Mouse (Mus musculus) cerebellum, adult 2 months (tissue): ENCODE results near the gene E030018B13Rik. TPM values are rescaled to one million over a fixed set of nuclear protein-coding genes. Genes with fewer than 3 reads are reported as not detected.
A peak's percentile ranks its signal among the peaks of the same experiment; 100 is the strongest.

Experiments
- DNase-seq, 2 experiments: peaks; one replicate each; pipeline ENCODE4 v3.0.0; 2021
- H3K27ac ChIP-seq: fragments of 200-500 bp; 2 replicates; pipeline ENCODE4 v1.5.1; 2012; ENCODE audit warnings: low read length, control low read depth, inconsistent platforms; ENCODE audit not compliant: insufficient read depth
- H3K27me3 ChIP-seq: fragments of 200-500 bp; 2 replicates; pipeline ENCODE4 v1.6.1; 2012; ENCODE audit warnings: inconsistent platforms, mild to moderate bottlenecking, low read length, moderate library complexity; ENCODE audit not compliant: control insufficient read depth, insufficient read depth
- H3K4me1 ChIP-seq: fragments of 200-500 bp; 2 replicates; pipeline ENCODE4 v1.6.1; 2011; ENCODE audit warnings: low read length; ENCODE audit not compliant: control insufficient read depth, insufficient read depth
- H3K4me3 ChIP-seq: fragments of 200-500 bp; replicated peaks from 2 replicates; pipeline ENCODE3; 2011; ENCODE audit warnings: mild to moderate bottlenecking, low read depth, low read length, control low read depth; ENCODE audit not compliant: insufficient read depth
- CTCF ChIP-seq: fragments of 200-500 bp; IDR thresholded peaks from 2 replicates; pipeline ENCODE4 v1.5.1; 2011; ENCODE audit warnings: low read depth, mild to moderate bottlenecking, control low read depth, low read length, moderate library complexity, borderline replicate concordance; ENCODE audit not compliant: insufficient read depth
- POLR2A ChIP-seq: fragments of 200-500 bp; IDR thresholded peaks from 2 replicates; pipeline ENCODE4 v1.6.1; 2011; ENCODE audit warnings: low read length, control low read depth, borderline replicate concordance; ENCODE audit not compliant: insufficient read depth
- WGBS: fragments of 180-500 bp; shearing (Covaris S2); methylation state at CpG from one replicate; pipeline ENCODE4 v1.1.7; 2018; 5-methylcytosine and 5-hydroxymethylcytosine counted together
- polyA plus RNA-seq: library from polyadenylated mRNA; depleted of rRNA; stranded (reverse); fragments of >200 nt; gene quantifications from 2 replicates; pipeline ENCODE4 v1.2.3, GENCODE M21; 2012

The E030018B13Rik gene
- polyA plus RNA-seq, 1 experiment, result not detected

DNA sequence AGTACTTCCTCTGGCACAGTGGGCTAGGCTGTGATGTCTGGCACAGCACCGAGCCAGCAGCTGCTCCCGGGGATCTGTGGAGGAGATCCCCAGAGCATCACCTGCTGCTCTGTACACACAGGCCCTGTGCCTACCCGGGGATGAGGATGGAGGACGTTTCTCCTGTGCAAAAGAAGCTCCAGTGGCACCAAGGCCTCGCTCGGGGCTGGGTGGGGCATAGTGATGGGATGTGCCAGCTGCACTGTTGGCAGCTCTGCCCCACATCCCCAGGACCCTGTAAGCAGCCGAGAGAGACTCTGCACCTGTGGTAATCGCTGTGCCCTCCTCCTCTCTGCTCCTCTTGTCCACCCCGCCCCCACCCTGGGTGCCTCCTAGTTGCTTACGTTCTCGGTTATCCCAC lies 15.3 kb upstream of the E030018B13Rik start:
- Histone ChIP-seq H3K27me3 (no peaks in the 10 kb centered on the region), H3K4me1 (peaks cover 63% of the 10 kb centered on the region), H3K4me3 (no peak overlapping the region), H3K27ac (peak overlapping the region; percentile 48)
- TF ChIP-seq POLR2A (no peak), CTCF (no peak)
- peak; percentile 63 to 70 for DNase-seq
- WGBS, result 18% methylated on average over 11 of the region's 11 CpGs

DNA sequence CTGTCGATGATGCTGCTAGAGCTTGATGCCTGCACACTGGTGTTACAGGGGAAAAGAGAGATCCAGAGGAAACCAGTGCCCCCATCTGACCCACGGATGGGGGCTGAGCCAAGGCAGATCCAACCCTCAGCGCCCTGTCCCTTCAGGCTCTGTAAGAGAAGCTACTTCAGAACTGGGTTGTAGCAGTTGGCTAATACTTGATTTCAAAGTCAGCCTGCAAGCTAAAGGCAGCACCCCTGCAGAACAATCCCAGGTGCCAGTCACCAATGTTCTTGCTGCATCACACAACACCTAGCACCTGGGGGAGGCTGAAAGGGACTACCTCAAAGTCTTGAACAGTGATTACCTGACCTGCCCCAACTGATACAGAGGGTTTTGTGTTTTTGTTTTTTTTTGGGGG lies 14.7 kb upstream of the E030018B13Rik start:
- WGBS, result 33% methylated on average over 3 of the region's 3 CpGs
- peak overlapping the region; percentile 48 for H3K27ac ChIP-seq
- TF ChIP-seq CTCF, result no peak
- TF ChIP-seq POLR2A, result no peak

DNA sequence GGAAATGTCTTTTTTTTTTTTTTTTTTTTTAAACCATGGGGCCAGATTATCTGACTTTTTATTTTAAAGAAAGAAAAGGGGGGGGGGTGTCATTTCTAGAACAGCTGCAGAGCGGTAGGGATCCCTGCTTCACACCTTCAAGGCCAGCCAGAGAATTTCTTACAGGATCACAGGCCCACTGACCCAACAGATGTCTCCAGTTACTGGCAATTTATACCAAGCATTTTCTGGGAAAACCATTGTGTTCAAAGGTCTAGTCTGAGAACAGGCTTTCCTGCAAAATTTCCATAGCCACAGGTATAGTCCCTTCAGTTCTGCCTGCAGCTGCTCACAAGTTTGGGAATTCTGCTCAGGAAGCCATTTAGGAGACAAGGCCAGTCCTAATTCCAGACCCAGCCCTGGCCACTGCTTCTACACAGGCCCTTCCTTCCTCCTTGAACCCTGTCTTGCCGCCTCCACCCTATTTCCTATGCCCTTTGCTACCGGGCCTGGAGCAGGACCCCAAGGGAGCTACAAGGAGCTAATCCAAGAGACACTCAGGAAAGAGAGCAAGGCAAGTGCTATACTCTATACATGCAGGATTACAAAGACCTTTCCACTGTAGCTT lies 13.9 kb upstream of the E030018B13Rik start:
- Histone ChIP-seq H3K4me3 (no peak overlapping the region), H3K4me1 (peaks cover 65% of the 10 kb centered on the region), H3K27ac (peak overlapping the region; percentile 79), H3K27me3 (no peaks in the 10 kb centered on the region)
- TF ChIP-seq POLR2A (no peak), CTCF (no peak)
- no peak for DNase-seq
- 29% methylated on average over 3 of the region's 3 CpGs for whole genome bisulfite sequencing

More for the DNA sequence above, 14.7 kb upstream of the E030018B13Rik start:
- DNase-seq, result no peak
- peaks cover 62% of the 10 kb centered on the region for H3K4me1 ChIP-seq
- H3K4me3 ChIP-seq, result no peak overlapping the region
- H3K27me3 ChIP-seq, result no peaks in the 10 kb centered on the region

DNA sequence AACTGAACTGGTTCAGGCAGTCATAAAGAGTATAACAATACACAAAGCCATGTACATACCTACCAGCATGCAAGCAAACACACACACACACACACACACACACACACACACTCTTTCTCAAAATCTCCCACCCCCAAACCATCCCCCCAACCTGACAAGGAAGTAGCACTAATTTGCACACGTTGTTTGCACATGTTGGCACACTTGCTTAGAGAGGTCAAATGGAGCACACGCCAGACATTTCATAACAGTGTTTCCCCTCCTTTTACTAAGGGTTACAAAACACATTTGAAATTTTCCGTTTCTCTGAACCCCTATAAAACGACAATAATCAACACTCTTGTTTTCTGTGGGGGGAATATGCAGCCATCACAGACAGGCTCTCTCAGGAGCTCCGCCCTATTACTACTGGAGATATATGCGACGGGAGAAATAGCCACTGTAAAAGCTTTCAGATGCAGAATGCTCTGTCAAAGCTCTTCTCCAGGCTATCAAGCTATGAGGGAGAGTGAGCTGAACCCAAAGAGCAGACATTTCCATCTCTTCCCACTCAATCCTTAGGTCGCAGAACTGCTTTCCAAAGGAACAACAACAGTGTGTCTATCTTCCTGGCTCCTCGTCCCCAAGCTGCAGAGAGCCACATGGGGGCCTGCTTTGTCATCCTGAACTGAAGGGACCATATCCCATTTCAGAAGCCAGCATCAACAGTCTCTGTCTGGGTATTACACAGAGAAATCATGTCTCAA lies 12.8 kb upstream of the E030018B13Rik start:
- DNase-seq, result no peak
- Histone ChIP-seq H3K27me3 (no peaks in the 10 kb centered on the region), H3K27ac (peak overlapping the region; percentile 79; the same call in 1 of the 2 replicates), H3K4me1 (peaks cover 66% of the 10 kb centered on the region), H3K4me3 (no peak overlapping the region)
- WGBS, result 44% methylated on average over 9 of the region's 9 CpGs
- TF ChIP-seq POLR2A (no peak), CTCF (no peak)

DNA sequence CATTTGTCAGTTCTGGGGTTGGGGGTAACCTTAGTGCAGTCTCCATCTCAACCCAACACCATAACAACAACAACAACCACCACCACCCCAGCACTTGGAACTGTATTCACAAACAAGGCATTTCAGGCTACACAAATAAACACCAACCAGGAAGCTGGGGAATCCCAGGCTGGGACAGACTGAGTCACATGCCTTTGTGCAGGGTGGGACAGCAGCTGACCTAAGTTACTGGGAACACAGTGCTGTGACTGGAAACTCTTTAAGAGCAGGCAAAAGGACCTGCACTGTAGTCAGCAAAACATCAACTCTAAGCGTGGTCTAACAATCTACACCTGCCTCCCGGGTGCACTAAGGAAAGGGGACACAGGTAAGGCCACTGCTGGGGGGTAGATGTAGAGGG lies 11.5 kb upstream of the E030018B13Rik start:
- no peak for DNase-seq
- no peaks in the 10 kb centered on the region for H3K27me3 ChIP-seq
- 92% methylated on average over 2 of the region's 2 CpGs for WGBS

DNA sequence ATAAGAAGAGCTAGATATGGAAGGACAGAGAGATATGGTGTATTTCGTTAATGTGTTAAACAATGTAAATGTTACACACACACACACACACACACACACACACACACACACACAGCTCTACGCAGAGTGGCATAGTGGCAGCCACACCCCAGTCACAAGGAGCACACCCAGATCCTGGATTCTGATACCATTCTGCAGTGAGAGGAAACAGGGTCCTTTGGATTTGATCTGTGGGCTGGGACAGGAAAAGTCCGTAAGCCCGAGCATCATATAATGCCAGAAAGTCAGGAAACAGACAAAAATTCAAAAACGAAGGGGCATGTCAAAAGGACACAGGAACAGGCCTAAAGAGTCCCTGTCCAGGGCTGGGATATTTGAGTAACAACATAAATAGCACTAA lies 11.0 kb upstream of the E030018B13Rik start:
- Histone ChIP-seq H3K27me3 (no peaks in the 10 kb centered on the region), H3K27ac (peak overlapping the region; percentile 84), H3K4me3 (no peak overlapping the region), H3K4me1 (peaks cover 64% of the 10 kb centered on the region)
- 67% methylated on average over 5 of the region's 5 CpGs for WGBS
- TF ChIP-seq POLR2A (no peak), CTCF (no peak)
- no peak for DNase-seq

More for the DNA sequence above, 11.5 kb upstream of the E030018B13Rik start:
- Histone ChIP-seq H3K4me3 (no peak overlapping the region), H3K27ac (peak overlapping the region; percentile 84; the same call in 1 of the 2 replicates), H3K4me1 (peaks cover 65% of the 10 kb centered on the region)
- TF ChIP-seq CTCF (no peak), POLR2A (no peak)

DNA sequence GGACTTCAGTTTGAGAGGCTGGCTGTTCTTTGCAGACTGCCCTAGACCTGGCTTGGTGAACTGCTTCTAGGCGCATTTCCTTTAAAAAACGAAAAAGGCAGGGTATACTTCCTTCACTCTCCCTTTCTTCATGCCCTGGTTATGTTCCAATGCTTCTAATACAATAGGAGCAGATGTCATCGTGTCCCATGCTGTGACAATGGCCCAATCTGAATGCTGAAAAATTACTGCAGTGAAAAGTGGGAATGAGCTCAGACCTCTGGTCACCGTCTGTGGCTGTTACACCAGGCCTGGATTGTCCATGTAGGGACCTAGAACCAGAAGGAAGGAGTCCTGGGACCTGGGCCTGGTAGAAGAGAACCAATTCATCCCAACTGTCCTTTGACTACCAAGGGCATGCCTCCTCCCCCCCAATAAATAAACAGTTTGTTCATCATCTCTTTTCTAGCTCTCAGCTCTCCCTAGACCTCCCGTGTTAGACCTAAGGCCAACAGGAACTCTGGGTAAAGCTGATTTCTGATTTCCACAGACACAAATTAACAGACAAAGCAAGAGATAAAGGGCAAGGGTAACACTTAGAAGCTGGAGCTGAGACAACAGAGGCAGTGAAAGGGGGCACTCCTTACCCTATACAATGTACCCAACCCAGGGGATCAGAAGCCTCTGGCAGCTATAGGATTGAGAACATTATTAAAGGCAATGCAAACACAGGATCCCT lies 8.7 kb upstream of the E030018B13Rik start:
- WGBS, result 8% methylated on average over 5 of the region's 5 CpGs
- Histone ChIP-seq H3K4me3 (no peak overlapping the region), H3K4me1 (peaks cover 66% of the 10 kb centered on the region), H3K27me3 (no peaks in the 10 kb centered on the region), H3K27ac (peak overlapping the region; percentile 58)
- no peak for TF ChIP-seq CTCF
- TF ChIP-seq POLR2A, result 0 out of 2 replicates have a peak, but pooled peaks have one; percentile 9
- peak; percentile 76 to 88 for DNase-seq
